Mouse (Mus musculus): Measurements from ENCODE around the gene Rtl9.

GRCm38 (mm10) chrX:143099044-143099754 lies at the start of gene Rtl9:
- TF ChIP-seq POLR2A (IDR thresholded peaks at IDR 0.05; ENCODE audit: control insufficient read depth, low read depth, low read length) (no peak), CTCF (IDR thresholded peaks at IDR 0.05; ENCODE audit: control insufficient read depth, insufficient read depth, insufficient replicate concordance, low read depth, low read length) (no peak)

Data from testis, adult 2 months (tissue).